Mouse (Mus musculus): ENCODE results near the gene Abr. TPM values are rescaled to one million over a fixed set of nuclear protein-coding genes. Genes with fewer than 3 reads are reported as not detected.

Gene Abr
- polyA plus RNA-seq, 1 experiment, result 81.3 TPM

DNA sequence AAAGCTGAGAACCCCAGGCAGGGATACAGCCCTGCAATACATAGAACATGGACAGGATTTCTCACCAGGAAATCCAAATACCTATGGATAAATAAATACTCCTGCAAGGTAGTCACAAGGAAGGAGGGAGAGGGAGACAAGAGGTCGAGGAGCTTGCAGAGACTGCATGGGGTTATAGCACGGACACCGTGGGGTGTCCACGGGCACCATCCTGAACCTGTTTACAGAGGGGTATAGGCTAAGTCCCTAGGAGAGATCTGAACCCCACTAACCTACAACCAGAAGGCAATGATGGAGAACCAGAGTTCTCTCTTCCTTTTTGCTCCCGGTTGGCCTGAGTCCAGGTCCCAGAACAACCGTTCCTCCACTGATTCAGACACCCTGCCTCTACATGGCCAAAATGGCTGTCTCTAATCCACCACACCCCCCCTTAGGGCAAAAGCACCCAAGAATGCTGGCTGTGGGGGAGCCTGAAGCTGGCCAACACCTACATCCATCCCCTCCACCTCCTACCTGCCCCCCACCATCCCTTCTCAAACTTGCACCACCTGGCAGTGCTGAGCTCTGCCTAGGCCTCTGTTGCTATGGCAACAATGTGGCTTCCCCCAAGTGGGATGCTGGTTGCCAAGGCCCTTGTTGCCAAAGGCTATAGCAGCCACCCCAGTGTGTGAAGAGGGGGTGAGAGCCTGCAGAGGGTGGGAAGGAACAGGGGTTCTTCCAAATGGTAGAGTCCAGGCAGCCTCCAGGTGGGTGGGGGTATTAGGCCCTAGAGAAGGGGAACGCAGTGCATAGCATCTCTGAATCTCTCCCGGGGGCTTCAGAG, 114.6 kb downstream of the Abr start:
- H3K4me3 ChIP-seq, result no peak overlapping the region

GRCm38 (mm10) chr11:76506514-76507228, 115.4 kb downstream of the Abr start:
- H3K27me3 ChIP-seq (ENCODE audit: control insufficient read depth, insufficient read depth, insufficient read length), result no peaks in the 10 kb centered on the region
- H3K79me2 ChIP-seq (ENCODE audit: control insufficient read depth, insufficient read depth), result no peaks in the 10 kb centered on the region
- H3K4me2 ChIP-seq (ENCODE audit: low read depth), result no peak overlapping the region
- no peaks in the 10 kb centered on the region for H3K36me3 ChIP-seq (ENCODE audit: control insufficient read depth, insufficient read depth)
- H3ac ChIP-seq (ENCODE audit: control insufficient read depth, insufficient read length), result no peak overlapping the region
- TF ChIP-seq POLR2AphosphoS2 (IDR thresholded peaks at IDR 0.05; ENCODE audit: insufficient read length, low read depth), result no peak
- TF ChIP-seq CEBPB (IDR thresholded peaks at IDR 0.05; ENCODE audit: insufficient read depth, poor library complexity, severe bottlenecking), result 0 out of 2 replicates have a peak, but pooled peaks have one; percentile 15
- no peak overlapping the region for H3K4me3 ChIP-seq

More for the DNA sequence above, 114.6 kb downstream of the Abr start:
- Histone ChIP-seq H3K27me3 (ENCODE audit: control insufficient read depth, insufficient read depth, insufficient read length) (no peaks in the 10 kb centered on the region), H3K79me2 (ENCODE audit: control insufficient read depth, insufficient read depth) (no peaks in the 10 kb centered on the region), H3K4me2 (ENCODE audit: low read depth) (no peak overlapping the region), H3K36me3 (ENCODE audit: control insufficient read depth, insufficient read depth) (no peaks in the 10 kb centered on the region), H3ac (ENCODE audit: control insufficient read depth, insufficient read length) (no peak overlapping the region)
- TF ChIP-seq MYOD1 (IDR thresholded peaks at IDR 0.05; ENCODE audit: control insufficient read depth in 1 of 3, insufficient read length in 2 of 3, low read depth in 2 of 3) (no peak), MYOG (IDR thresholded peaks at IDR 0.05; ENCODE audit: control insufficient read depth in 1 of 3, insufficient read depth in 1 of 3, insufficient read length in 2 of 3, low read depth in 2 of 3) (no peak), MAX (IDR thresholded peaks at IDR 0.05; ENCODE audit: low read depth) (no peak), REST (IDR thresholded peaks at IDR 0.05; ENCODE audit: insufficient read depth, insufficient read length) (no peak), SRF (IDR thresholded peaks at IDR 0.05; ENCODE audit: control insufficient read depth, insufficient read length, low read depth) (no peak), CEBPB (IDR thresholded peaks at IDR 0.05; ENCODE audit: insufficient read depth, poor library complexity, severe bottlenecking) (no peak), USF1 (IDR thresholded peaks at IDR 0.05; ENCODE audit: low read depth) (no peak), E2F4 (IDR thresholded peaks at IDR 0.05; ENCODE audit: insufficient read depth) (no peak), TCF3 (IDR thresholded peaks at IDR 0.05; ENCODE audit: insufficient read length, low read depth) (no peak), POLR2A (IDR thresholded peaks at IDR 0.05; ENCODE audit: insufficient read length, low read depth) (no peak), TCF12 (IDR thresholded peaks at IDR 0.05; ENCODE audit: insufficient read depth, poor library complexity, severe bottlenecking) (no peak), POLR2AphosphoS2 (IDR thresholded peaks at IDR 0.05; ENCODE audit: insufficient read length, low read depth) (no peak)

DNA sequence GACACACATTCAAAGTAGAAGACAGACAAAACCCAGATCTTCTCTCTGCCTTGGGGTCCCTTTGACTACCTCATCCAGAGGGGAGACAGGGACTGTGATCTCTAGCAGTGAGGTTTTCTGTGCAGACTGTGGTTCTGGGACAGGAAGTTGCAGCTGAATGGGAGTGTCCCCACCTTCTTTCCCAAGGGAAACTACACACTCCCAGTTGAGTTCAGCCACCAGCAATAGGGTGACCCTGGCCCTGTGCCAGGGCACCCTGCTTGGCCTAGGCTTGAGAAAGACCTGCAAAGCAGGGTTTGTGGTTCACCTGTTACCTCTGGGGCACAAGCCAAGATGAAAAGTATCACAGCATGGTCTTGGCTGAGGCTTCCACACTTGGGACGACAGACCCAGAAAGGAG, 117.0 kb downstream of the Abr start:
- no peaks in the 10 kb centered on the region for H3K27me3 ChIP-seq (ENCODE audit: control insufficient read depth, insufficient read depth, insufficient read length)
- H3K79me2 ChIP-seq (ENCODE audit: control insufficient read depth, insufficient read depth), result no peaks in the 10 kb centered on the region
- no peak overlapping the region for H3ac ChIP-seq (ENCODE audit: control insufficient read depth, insufficient read length)
- TF ChIP-seq TCF3 (IDR thresholded peaks at IDR 0.05; ENCODE audit: insufficient read length, low read depth) (no peak), SRF (IDR thresholded peaks at IDR 0.05; ENCODE audit: control insufficient read depth, insufficient read length, low read depth) (no peak), E2F4 (IDR thresholded peaks at IDR 0.05; ENCODE audit: insufficient read depth) (no peak), REST (IDR thresholded peaks at IDR 0.05; ENCODE audit: insufficient read depth, insufficient read length) (no peak), POLR2AphosphoS2 (IDR thresholded peaks at IDR 0.05; ENCODE audit: insufficient read length, low read depth) (no peak), USF1 (IDR thresholded peaks at IDR 0.05; ENCODE audit: low read depth) (no peak)
- no peaks in the 10 kb centered on the region for H3K36me3 ChIP-seq (ENCODE audit: control insufficient read depth, insufficient read depth)
- no peak overlapping the region for H3K4me3 ChIP-seq
- no peak overlapping the region for H3K4me2 ChIP-seq (ENCODE audit: low read depth)

DNA sequence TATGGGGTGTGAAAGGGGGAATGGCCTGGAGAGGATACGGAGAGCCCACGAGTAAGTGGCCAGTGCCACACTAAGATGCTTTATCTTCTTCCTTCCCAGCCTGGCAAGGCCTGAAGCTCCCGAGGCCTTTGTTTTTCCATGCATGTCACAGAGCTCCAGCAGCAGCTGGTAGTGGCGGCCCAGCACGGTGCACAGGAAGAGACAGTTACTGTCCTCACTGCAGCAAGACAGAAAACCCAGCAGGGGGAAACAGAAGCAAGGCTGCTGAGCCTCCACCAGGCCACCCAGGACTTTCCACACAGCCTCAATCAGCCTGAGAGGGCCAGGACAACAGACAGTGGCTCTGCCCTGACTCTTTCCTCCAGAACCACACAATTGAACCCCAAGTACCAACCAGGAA, 118.1 kb downstream of the Abr start:
- H3ac ChIP-seq (ENCODE audit: control insufficient read depth, insufficient read length), result no peak overlapping the region
- H3K36me3 ChIP-seq (ENCODE audit: control insufficient read depth, insufficient read depth), result no peaks in the 10 kb centered on the region

More for the DNA sequence above, 118.1 kb downstream of the Abr start:
- H3K4me2 ChIP-seq (ENCODE audit: low read depth), result no peak overlapping the region
- TF ChIP-seq CEBPB (IDR thresholded peaks at IDR 0.05; ENCODE audit: insufficient read depth, poor library complexity, severe bottlenecking) (no peak), USF1 (IDR thresholded peaks at IDR 0.05; ENCODE audit: low read depth) (no peak), TCF12 (IDR thresholded peaks at IDR 0.05; ENCODE audit: insufficient read depth, poor library complexity, severe bottlenecking) (no peak), MAX (IDR thresholded peaks at IDR 0.05; ENCODE audit: low read depth) (no peak), SRF (IDR thresholded peaks at IDR 0.05; ENCODE audit: control insufficient read depth, insufficient read length, low read depth) (no peak), TCF3 (IDR thresholded peaks at IDR 0.05; ENCODE audit: insufficient read length, low read depth) (no peak), POLR2AphosphoS2 (IDR thresholded peaks at IDR 0.05; ENCODE audit: insufficient read length, low read depth) (no peak), E2F4 (IDR thresholded peaks at IDR 0.05; ENCODE audit: insufficient read depth) (no peak), REST (IDR thresholded peaks at IDR 0.05; ENCODE audit: insufficient read depth, insufficient read length) (no peak), MYOG (IDR thresholded peaks at IDR 0.05; ENCODE audit: control insufficient read depth in 1 of 3, insufficient read depth in 1 of 3, insufficient read length in 2 of 3, low read depth in 2 of 3) (no peak), MYOD1 (IDR thresholded peaks at IDR 0.05; ENCODE audit: control insufficient read depth in 1 of 3, insufficient read length in 2 of 3, low read depth in 2 of 3) (no peak), POLR2A (IDR thresholded peaks at IDR 0.05; ENCODE audit: insufficient read length, low read depth) (no peak)
- no peaks in the 10 kb centered on the region for H3K79me2 ChIP-seq (ENCODE audit: control insufficient read depth, insufficient read depth)
- H3K4me3 ChIP-seq, result no peak overlapping the region
- no peaks in the 10 kb centered on the region for H3K27me3 ChIP-seq (ENCODE audit: control insufficient read depth, insufficient read depth, insufficient read length)
